In genomic region chr12:26411841-26412450, GRCm38 (mm10) we compare ENCODE assay signal across 11 mouse cellular contexts. TPM values are rescaled to one million over a fixed set of nuclear protein-coding genes. Genes with fewer than 3 reads are reported as not detected.
DNase-seq lines count a peak whose midpoint lies in the region; ATAC-seq lines count a peak whose summit lies in the region.
"Had no signal": no experiment of that assay in that cellular context is flagged by ENCODE, and none has a peak within 500 bp of the region (broad histone marks: within the 10 kb centered on the region; RNA-seq: fewer than 3 reads in every experiment).

No protein-coding gene starts in this region.

- no peaks in the 10 kb centered on the region for H3K9me3 ChIP-seq in heart, embryonic 14.5 days (ENCODE audit: control insufficient read depth, low read length)
- H3K9me3 ChIP-seq in lung, embryonic 16.5 days (ENCODE audit: control insufficient read depth, low read length): no peaks in the 10 kb centered on the region
- H3K9me3 ChIP-seq in hindbrain, embryonic 15.5 days: no peaks in the 10 kb centered on the region
- H3K9me3 ChIP-seq in neural tube, embryonic 15.5 days (replicated peaks): no peaks in the 10 kb centered on the region
- H3K9me3 ChIP-seq: liver, embryonic 15.5 days had no signal

- 46% methylated on average over 10 of the region's 10 CpGs for WGBS in heart, embryonic 14.5 days
- 46% methylated on average over 10 of the region's 10 CpGs for WGBS in lung, embryonic 16.5 days
- 55% methylated on average over 10 of the region's 10 CpGs for WGBS in hindbrain, embryonic 15.5 days
- WGBS in neural tube, embryonic 15.5 days: 56% methylated on average over 10 of the region's 10 CpGs

- H3K4me1 ChIP-seq in heart, embryonic 14.5 days (ENCODE audit: control insufficient read depth in 2 of 2, insufficient read depth in 2 of 2, low read length in 2 of 2): peaks cover 20 to 49% of the 10 kb centered on the region in 2 experiments
- peaks cover 49% of the 10 kb centered on the region for H3K4me1 ChIP-seq in lung, embryonic 16.5 days (replicated peaks; ENCODE audit: control insufficient read depth, insufficient read depth, low read length)
- peaks cover 50% of the 10 kb centered on the region for H3K4me1 ChIP-seq in hindbrain, embryonic 15.5 days (replicated peaks)
- peaks cover 55% of the 10 kb centered on the region for H3K4me1 ChIP-seq in neural tube, embryonic 15.5 days

- H3K27me3 ChIP-seq in heart, embryonic 14.5 days (ENCODE audit: control insufficient read depth, insufficient read depth, low read length): peaks cover 7% of the 10 kb centered on the region; the same call in 1 of the 2 replicates
- H3K27me3 ChIP-seq in lung, embryonic 16.5 days (ENCODE audit: control insufficient read depth, insufficient read depth, low read depth, low read length): no peaks in the 10 kb centered on the region
- no peaks in the 10 kb centered on the region for H3K27me3 ChIP-seq in hindbrain, embryonic 15.5 days
- no peaks in the 10 kb centered on the region for H3K27me3 ChIP-seq in neural tube, embryonic 15.5 days (replicated peaks)

- H3K4me2 ChIP-seq in heart, embryonic 14.5 days (ENCODE audit: low read length): peak overlapping the region; percentile 98
- peak overlapping the region; percentile 66 for H3K4me2 ChIP-seq in lung, embryonic 16.5 days (ENCODE audit: low read depth, low read length)
- peak overlapping the region; percentile 78 for H3K4me2 ChIP-seq in hindbrain, embryonic 15.5 days
- H3K4me2 ChIP-seq in neural tube, embryonic 15.5 days: peak overlapping the region; percentile 83
- H3K4me2 ChIP-seq: liver, embryonic 15.5 days had no signal

- no peak for DNase-seq in heart, adult 9 months (ENCODE audit: low spot score in 2 of 2)
- no peak for DNase-seq in lung, postnatal 36 days
- no peak for DNase-seq in testis, postnatal 14 days (ENCODE audit: low spot score)
- no peak for DNase-seq in cerebellum, postnatal 4 days (ENCODE audit: low spot score in 2 of 2)
- DNase-seq: thymus, postnatal 14 days had no signal

- ATAC-seq in heart, embryonic 14.5 days (ENCODE audit: insufficient number of reproducible peaks, insufficient read depth, low FRiP score, low read depth): no peak
- ATAC-seq in lung, embryonic 16.5 days (ENCODE audit: low read depth): no peak
- no peak for ATAC-seq in hindbrain, embryonic 15.5 days (ENCODE audit: low FRiP score, low read depth)
- ATAC-seq in neural tube, embryonic 15.5 days (ENCODE audit: low FRiP score): no peak
- ATAC-seq: CD4-positive, CD25-positive, alpha-beta regulatory T cell, adult 4 months had no signal

- H3K27ac ChIP-seq in heart, embryonic 14.5 days (replicated peaks in 1 of 2; ENCODE audit: control insufficient read depth in 1 of 2, insufficient read depth in 1 of 2, low read depth in 2 of 2, low read length in 2 of 2): 0 out of 4 replicates have a peak overlapping the region, but pooled peaks of 1 of the 2 experiments have one; percentile 7
- peak overlapping the region; percentile 42 for H3K27ac ChIP-seq in lung, embryonic 16.5 days (ENCODE audit: low read length)
- no peak overlapping the region for H3K27ac ChIP-seq in hindbrain, embryonic 15.5 days (replicated peaks)
- 0 out of 2 replicates have a peak overlapping the region, but pooled peaks have one; percentile 2 for H3K27ac ChIP-seq in neural tube, embryonic 15.5 days (replicated peaks)
- H3K27ac ChIP-seq: liver, embryonic 15.5 days had no signal

- H3K36me3 ChIP-seq in heart, embryonic 14.5 days (ENCODE audit: control insufficient read depth, insufficient read depth, low read length): no peaks in the 10 kb centered on the region
- no peaks in the 10 kb centered on the region for H3K36me3 ChIP-seq in lung, embryonic 16.5 days (ENCODE audit: control insufficient read depth, insufficient read depth, low read length)
- no peaks in the 10 kb centered on the region for H3K36me3 ChIP-seq in hindbrain, embryonic 15.5 days
- H3K36me3 ChIP-seq in neural tube, embryonic 15.5 days: no peaks in the 10 kb centered on the region
- H3K36me3 ChIP-seq: liver, embryonic 15.5 days had no signal

- H3K9ac ChIP-seq in heart, embryonic 14.5 days (ENCODE audit: low read length): 0 out of 2 replicates have a peak overlapping the region, but pooled peaks have one; percentile 1
- peak overlapping the region; percentile 95; the same call in 1 of the 2 replicates for H3K9ac ChIP-seq in lung, embryonic 16.5 days (ENCODE audit: low read length)
- H3K9ac ChIP-seq in hindbrain, embryonic 15.5 days: no peak overlapping the region
- no peak overlapping the region for H3K9ac ChIP-seq in neural tube, embryonic 15.5 days (replicated peaks)
- H3K9ac ChIP-seq: liver, embryonic 15.5 days had no signal

- H3K4me3 ChIP-seq in heart, embryonic 14.5 days (ENCODE audit: control insufficient read depth in 1 of 2, insufficient read depth in 1 of 2, low read depth in 1 of 2, low read length in 2 of 2): no peak overlapping the region
- peak overlapping the region; percentile 82 for H3K4me3 ChIP-seq in lung, embryonic 16.5 days (ENCODE audit: low read length)
- H3K4me3 ChIP-seq in hindbrain, embryonic 15.5 days: no peak overlapping the region
- H3K4me3 ChIP-seq in neural tube, embryonic 15.5 days (replicated peaks): peak overlapping the region; percentile 80
- H3K4me3 ChIP-seq: liver, embryonic 15.5 days had no signal

RNA-seq across cellular contexts. Expression of gene Rnf144a, which starts 3.1 kb away (rescaled TPM):
- polyA plus RNA-seq in heart, embryonic 14.5 days (2014; fragmentation: Nextera tagmentation; extraction: Ambion mirVana): 7.8 and 11.5 TPM in 2 replicates
- 49.5 and 51.3 TPM in 2 replicates for polyA plus RNA-seq in lung, embryonic 16.5 days (2015; fragmentation: Nextera tagmentation; extraction: Ambion mirVana)
- polyA plus RNA-seq in hindbrain, embryonic 15.5 days (2015; fragmentation: Nextera tagmentation; extraction: Ambion mirVana): 29.3 and 30.4 TPM in 2 replicates
- 25.7 and 27.5 TPM in 2 replicates for polyA plus RNA-seq in neural tube, embryonic 15.5 days (2015; fragmentation: Nextera tagmentation; extraction: Ambion mirVana)

RNA-seq across cellular contexts. Expression of gene Rsad2, which starts 44.3 kb away (rescaled TPM):
- 1.7 and 1.9 TPM in 2 replicates for polyA plus RNA-seq in heart, embryonic 14.5 days (2014; fragmentation: Nextera tagmentation; extraction: Ambion mirVana)
- polyA plus RNA-seq in lung, embryonic 16.5 days (2015; fragmentation: Nextera tagmentation; extraction: Ambion mirVana): 0.84 and 1.3 TPM in 2 replicates
- polyA plus RNA-seq in hindbrain, embryonic 15.5 days (2015; fragmentation: Nextera tagmentation; extraction: Ambion mirVana): 0.51 and 1.5 TPM in 2 replicates
- 0.32 and 1.6 TPM in 2 replicates for polyA plus RNA-seq in neural tube, embryonic 15.5 days (2015; fragmentation: Nextera tagmentation; extraction: Ambion mirVana)

RNA-seq across cellular contexts. Expression of gene Cmpk2, which starts 57.1 kb away (rescaled TPM):
- polyA plus RNA-seq in heart, embryonic 14.5 days (2014; fragmentation: Nextera tagmentation; extraction: Ambion mirVana): 3.0 and 3.8 TPM in 2 replicates
- 7.4 and 8.6 TPM in 2 replicates for polyA plus RNA-seq in lung, embryonic 16.5 days (2015; fragmentation: Nextera tagmentation; extraction: Ambion mirVana)
- 19.8 and 20.0 TPM in 2 replicates for polyA plus RNA-seq in hindbrain, embryonic 15.5 days (2015; fragmentation: Nextera tagmentation; extraction: Ambion mirVana)
- 20.2 and 25.4 TPM in 2 replicates for polyA plus RNA-seq in neural tube, embryonic 15.5 days (2015; fragmentation: Nextera tagmentation; extraction: Ambion mirVana)

Comparison
In these comparisons a context has a peak if more than half of its experiments do, and no peak if none do; other contexts are left out.
1. H3K4me3 ChIP-seq: peak in lung, embryonic 16.5 days (single experiment) and neural tube, embryonic 15.5 days (single experiment); none in heart, embryonic 14.5 days (0 of 2) and hindbrain, embryonic 15.5 days (single experiment).
2. H3K9ac ChIP-seq: peak in heart, embryonic 14.5 days (single experiment) and lung, embryonic 16.5 days (single experiment); none in hindbrain, embryonic 15.5 days (single experiment) and neural tube, embryonic 15.5 days (single experiment).
3. Peak in every context shown above with its lines, with median percentiles within 50 percentile points of each other: H3K4me2 ChIP-seq.